Mouse (Mus musculus) brain, embryonic 14.5 days (tissue): ENCODE results near the gene Mtpn.

Experiments used
- CTCF ChIP-seq: fragments of 200-500 bp; IDR thresholded peaks from 2 replicates; pipeline ENCODE4 v1.5.1; 2012; ENCODE audit warnings: inconsistent platforms, mild to moderate bottlenecking, moderate library complexity, borderline replicate concordance; ENCODE audit not compliant: insufficient read depth, insufficient read length; ENCODE audit errors: extremely low read depth
- POLR2A ChIP-seq: fragments of 200-500 bp; IDR thresholded peaks from 2 replicates; pipeline ENCODE4 v1.6.1; 2012; ENCODE audit warnings: mild to moderate bottlenecking, inconsistent platforms, borderline replicate concordance; ENCODE audit not compliant: poor library complexity, insufficient read depth, insufficient read length, severe bottlenecking; ENCODE audit errors: extremely low read depth

DNA sequence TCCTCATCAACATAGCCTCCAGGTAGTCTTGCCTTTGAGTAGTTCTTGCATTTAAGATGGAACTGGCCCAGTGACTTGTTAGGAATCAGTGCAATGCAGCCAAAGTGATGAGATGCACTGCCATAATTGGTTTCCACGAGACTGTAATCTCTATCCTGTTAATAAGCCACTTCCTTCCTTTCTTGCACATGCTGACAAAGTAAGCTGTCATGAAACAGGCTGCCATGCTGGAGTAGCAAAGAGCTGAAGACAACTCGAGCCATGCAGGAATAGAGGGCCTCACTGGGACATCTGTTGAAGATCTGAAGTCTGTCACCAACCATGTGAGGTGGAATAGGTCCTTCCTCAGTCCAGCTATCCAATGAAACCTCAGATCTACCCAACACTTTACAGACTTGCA lies 20.3 kb upstream of the Mtpn start:
- no peak for TF ChIP-seq CTCF
- no peak for TF ChIP-seq POLR2A
